Mouse (Mus musculus) heart, postnatal 0 days (tissue): ENCODE results near the gene Mef2d.

ENCODE experiments used
- CTCF ChIP-seq: IDR thresholded peaks from 2 replicates; pipeline ENCODE4 v1.5.1; 2016; ENCODE audit warnings: antibody characterized with exemption, control low read depth, low read depth
- EP300 ChIP-seq: IDR thresholded peaks from 2 replicates; pipeline ENCODE4 v1.6.1; 2016; ENCODE audit warnings: antibody characterized with exemption, low read depth

DNA sequence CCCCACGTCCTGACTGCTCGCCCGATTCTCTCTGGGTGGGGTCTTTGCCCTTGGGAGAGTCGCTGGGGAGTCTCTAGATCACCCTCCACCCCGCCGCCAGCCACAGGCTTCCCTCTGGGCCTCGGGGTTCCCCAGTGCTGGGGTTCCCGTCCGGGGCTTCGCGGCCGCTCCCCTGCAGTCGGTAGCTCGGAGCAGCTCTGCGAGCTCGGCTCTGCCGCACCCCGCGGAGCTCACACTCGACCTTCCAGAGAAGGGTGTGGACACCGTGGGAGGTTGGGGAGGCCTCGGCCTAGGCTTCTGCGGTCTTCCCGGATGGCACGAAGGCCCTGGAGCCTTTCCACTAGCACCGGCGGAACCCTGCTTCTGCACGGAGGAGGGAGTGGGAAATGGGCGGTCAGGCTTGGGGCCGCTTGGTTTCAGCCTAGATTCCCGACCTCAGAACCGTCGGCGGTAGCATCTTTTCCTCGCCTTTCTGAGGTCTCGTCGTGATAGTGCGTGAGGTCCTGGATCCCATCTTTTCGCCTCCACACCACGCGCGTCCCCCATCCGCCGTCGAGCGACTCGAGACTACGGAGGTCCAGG is 72.9 kb downstream of the Mef2d start:
- no peak for TF ChIP-seq CTCF
- no peak for TF ChIP-seq EP300
